Mouse (Mus musculus) forebrain, postnatal 0 days (tissue): ENCODE results near the gene Mrpl27. TPM values are rescaled to one million over a fixed set of nuclear protein-coding genes. Genes with fewer than 3 reads are reported as not detected.
"Not testable (repeated sequence)": the region's sequence is repeated elsewhere in the genome, so short reads cannot be mapped to it uniquely, and the experiment has no call there.

Experiments
- ATAC-seq: fragments of 200-750 bp; cut with Nextera tagmentation; 2 replicates; pipeline ENCODE4 v1.8.0; 2017; ENCODE audit warnings: mild to moderate bottlenecking, moderate library complexity
- DNase-seq: peaks from one replicate; pipeline ENCODE4 v3.0.0-alpha.2; 2015
- H3K27ac ChIP-seq: fragments of 300-500 bp; sonication (generic); 2 replicates; pipeline ENCODE4 v1.5.1; 2014; ENCODE audit warnings: low read depth, mild to moderate bottlenecking, antibody characterized with exemption, low read length, moderate library complexity, mixed read lengths
- H3K27me3 ChIP-seq: fragments of 300-500 bp; sonication (generic); 2 replicates; pipeline ENCODE4 v1.6.1; 2014; ENCODE audit warnings: mild to moderate bottlenecking, low read length, mixed read lengths; ENCODE audit not compliant: insufficient read depth
- H3K36me3 ChIP-seq: fragments of 300-500 bp; sonication (generic); 2 replicates; pipeline ENCODE4 v1.6.1; 2014; ENCODE audit warnings: mild to moderate bottlenecking, moderate library complexity; ENCODE audit not compliant: insufficient read depth
- H3K4me1 ChIP-seq: fragments of 300-500 bp; sonication (generic); 2 replicates; pipeline ENCODE4 v1.6.1; 2014; ENCODE audit warnings: antibody characterized with exemption; ENCODE audit not compliant: insufficient read depth
- H3K4me2 ChIP-seq: fragments of 300-500 bp; sonication (generic); 2 replicates; pipeline ENCODE4 v1.6.1; 2014; ENCODE audit warnings: low read depth, mild to moderate bottlenecking, moderate library complexity
- H3K4me3 ChIP-seq: fragments of 300-500 bp; sonication (generic); 2 replicates; pipeline ENCODE4 v1.5.1; 2014; ENCODE audit warnings: low read depth, low read length, mixed read lengths
- H3K9ac ChIP-seq: fragments of 300-500 bp; sonication (generic); 2 replicates; pipeline ENCODE4 v1.6.1; 2014; ENCODE audit warnings: mild to moderate bottlenecking
- H3K9me3 ChIP-seq: fragments of 300-500 bp; sonication (generic); 2 replicates; pipeline ENCODE4 v1.6.1; 2016; ENCODE audit warnings: low read length
- CTCF ChIP-seq: sonication (generic); IDR thresholded peaks from 2 replicates; pipeline ENCODE4 v1.5.1; 2016; ENCODE audit warnings: antibody characterized with exemption, control low read depth, low read depth
- WGBS: fragments of 180-500 bp; shearing (Covaris S2); extraction: QIAGEN DNeasy Blood & Tissue Kit; methylation state at CpG from one replicate; pipeline ENCODE4 v1.1.7; 2014; 5-methylcytosine and 5-hydroxymethylcytosine counted together
- polyA plus RNA-seq: library from polyadenylated mRNA; unstranded; fragments of >200 nt; fragmentation: Nextera tagmentation; extraction: Ambion mirVana; gene quantifications from 2 replicates; pipeline ENCODE4 v1.2.1, GENCODE M21; 2015
- total RNA-seq: library from RNA; depleted of rRNA; stranded (reverse); fragments of >200 nt; gene quantifications from 2 replicates; pipeline ENCODE4 v1.2.3, GENCODE M21; 2014

Gene Mrpl27
- total and polyA plus RNA-seq, 2 experiments from 2014 or later, result 50.7 to 149 TPM

GRCm38 (mm10) chr11:94682427-94682826 is 28.9 kb downstream of the Mrpl27 start:
- WGBS, result 85% methylated on average over 7 of the region's 7 CpGs
- no peak for TF ChIP-seq CTCF
- ATAC-seq, result no peak

GRCm38 (mm10) chr11:94687178-94687577 is 33.6 kb downstream of the Mrpl27 start:
- no peak for TF ChIP-seq CTCF
- Histone ChIP-seq H3K9me3 (no peaks in the 10 kb centered on the region), H3K4me2 (no peak overlapping the region), H3K9ac (no peak overlapping the region), H3K36me3 (no peaks in the 10 kb centered on the region), H3K27me3 (no peaks in the 10 kb centered on the region), H3K4me3 (no peak overlapping the region), H3K4me1 (no peaks in the 10 kb centered on the region), H3K27ac (no peak overlapping the region)
- WGBS, result 85% methylated on average over 6 of the region's 6 CpGs
- DNase-seq (no peak), ATAC-seq (no peak)

More at GRCm38 (mm10) chr11:94682427-94682826, 28.9 kb downstream of the Mrpl27 start:
- H3K27me3 ChIP-seq, result no peaks in the 10 kb centered on the region
- no peak overlapping the region for H3K9ac ChIP-seq
- H3K9me3 ChIP-seq, result no peaks in the 10 kb centered on the region
- no peak overlapping the region for H3K27ac ChIP-seq
- no peak overlapping the region for H3K4me2 ChIP-seq
- H3K4me1 ChIP-seq, result no peaks in the 10 kb centered on the region
- no peak overlapping the region for H3K4me3 ChIP-seq
- H3K36me3 ChIP-seq, result no peaks in the 10 kb centered on the region
- DNase-seq, result no peak

- DNase-seq, H3K27me3 ChIP-seq, ATAC-seq, H3K4me1 ChIP-seq, H3K36me3 ChIP-seq, H3K27ac ChIP-seq, H3K4me3 ChIP-seq, H3K4me2 ChIP-seq, H3K9ac ChIP-seq, H3K9me3 ChIP-seq: not testable (repeated sequence)
Observed at GRCm38 (mm10) chr11:94692502-94692901, 38.9 kb downstream of the Mrpl27 start.

GRCm38 (mm10) chr11:94695508-94695907 is 41.9 kb downstream of the Mrpl27 start:
- Histone ChIP-seq H3K27ac (no peak overlapping the region), H3K9me3 (no peaks in the 10 kb centered on the region), H3K4me2 (no peak overlapping the region), H3K27me3 (no peaks in the 10 kb centered on the region), H3K36me3 (no peaks in the 10 kb centered on the region), H3K4me3 (no peak overlapping the region), H3K9ac (no peak overlapping the region), H3K4me1 (no peaks in the 10 kb centered on the region)
- TF ChIP-seq CTCF, result no peak
- DNase-seq, result no peak
- WGBS, result 72% methylated on average over 6 of the region's 6 CpGs
- ATAC-seq, result no peak

GRCm38 (mm10) chr11:94697140-94697539 is 43.6 kb downstream of the Mrpl27 start:
- Histone ChIP-seq H3K4me3 (no peak overlapping the region), H3K4me1 (no peaks in the 10 kb centered on the region), H3K9me3 (no peaks in the 10 kb centered on the region), H3K9ac (no peak overlapping the region), H3K27ac (no peak overlapping the region), H3K4me2 (no peak overlapping the region), H3K27me3 (no peaks in the 10 kb centered on the region), H3K36me3 (no peaks in the 10 kb centered on the region)
- TF ChIP-seq CTCF, result no peak
- WGBS, result 93% methylated on average over 2 of the region's 2 CpGs
- DNase-seq, result no peak
- no peak for ATAC-seq

- Histone ChIP-seq H3K4me2 (no peak overlapping the region), H3K27me3 (no peaks in the 10 kb centered on the region), H3K9ac (no peak overlapping the region), H3K4me3 (no peak overlapping the region), H3K27ac (no peak overlapping the region), H3K36me3 (no peaks in the 10 kb centered on the region), H3K9me3 (no peaks in the 10 kb centered on the region), H3K4me1 (no peaks in the 10 kb centered on the region)
- DNase-seq, result no peak
- no peak for TF ChIP-seq CTCF
- WGBS, result 47% methylated on average over 13 of the region's 13 CpGs
- ATAC-seq, result no peak
Observed at GRCm38 (mm10) chr11:94697703-94698464, 44.3 kb downstream of the Mrpl27 start.

- ATAC-seq (no peak), DNase-seq (no peak)
- TF ChIP-seq CTCF, result no peak
- no peaks in the 10 kb centered on the region for H3K27me3 ChIP-seq
- no peak overlapping the region for H3K4me3 ChIP-seq
- H3K9ac ChIP-seq, result no peak overlapping the region
- no peaks in the 10 kb centered on the region for H3K4me1 ChIP-seq
- no peak overlapping the region for H3K27ac ChIP-seq
- H3K4me2 ChIP-seq, result no peak overlapping the region
- WGBS, result 97% methylated on average over 3 of the region's 3 CpGs
- H3K36me3 ChIP-seq, result no peaks in the 10 kb centered on the region
- no peaks in the 10 kb centered on the region for H3K9me3 ChIP-seq
Observed at GRCm38 (mm10) chr11:94699399-94699798, 45.8 kb downstream of the Mrpl27 start.
